Mouse (Mus musculus): Measurements from ENCODE around the gene Iqsec1.

Gene Iqsec1

DNA sequence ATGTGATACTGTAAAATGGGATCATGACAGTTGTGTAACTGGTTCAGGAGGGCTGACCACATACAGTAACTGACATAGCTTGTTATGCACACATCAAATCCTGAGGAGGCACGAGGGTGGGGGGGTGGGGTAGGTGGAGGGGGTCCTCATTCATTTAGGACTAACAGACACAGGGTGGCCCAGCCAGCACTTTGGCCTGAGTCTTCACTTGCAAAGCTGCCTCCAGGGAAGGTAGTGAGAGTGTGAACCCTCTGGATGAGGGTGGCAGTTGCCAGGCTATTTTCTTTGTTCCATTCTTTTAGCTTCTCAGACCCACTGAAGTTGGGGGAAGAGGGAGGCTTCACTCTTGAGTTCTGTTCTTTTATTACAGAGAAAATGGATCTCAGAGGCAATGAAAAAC, 177.9 kb downstream of the Iqsec1 start:
- no peak for DNase-seq

DNA sequence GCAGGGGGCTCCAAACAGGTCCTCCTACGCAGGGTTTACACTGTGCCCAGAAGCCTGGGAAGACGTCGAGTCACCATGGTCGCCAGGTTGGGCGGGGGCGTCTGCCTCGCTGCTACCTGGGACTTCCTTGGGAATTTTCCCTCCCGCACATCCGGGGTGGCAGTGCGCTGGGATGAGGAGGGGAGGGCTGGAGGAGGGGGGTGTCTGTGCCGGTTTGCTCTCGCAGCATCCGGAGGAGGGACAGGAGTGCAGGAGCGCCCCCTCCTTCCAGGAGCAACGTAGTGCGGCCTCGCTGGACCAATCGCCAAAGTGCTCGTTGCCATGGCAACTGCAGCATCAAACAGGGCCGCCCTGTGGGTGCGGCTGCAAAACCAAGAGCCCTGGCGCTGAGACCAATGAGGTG, 178.5 kb downstream of the Iqsec1 start:
- peak; percentile 81 for DNase-seq

DNA sequence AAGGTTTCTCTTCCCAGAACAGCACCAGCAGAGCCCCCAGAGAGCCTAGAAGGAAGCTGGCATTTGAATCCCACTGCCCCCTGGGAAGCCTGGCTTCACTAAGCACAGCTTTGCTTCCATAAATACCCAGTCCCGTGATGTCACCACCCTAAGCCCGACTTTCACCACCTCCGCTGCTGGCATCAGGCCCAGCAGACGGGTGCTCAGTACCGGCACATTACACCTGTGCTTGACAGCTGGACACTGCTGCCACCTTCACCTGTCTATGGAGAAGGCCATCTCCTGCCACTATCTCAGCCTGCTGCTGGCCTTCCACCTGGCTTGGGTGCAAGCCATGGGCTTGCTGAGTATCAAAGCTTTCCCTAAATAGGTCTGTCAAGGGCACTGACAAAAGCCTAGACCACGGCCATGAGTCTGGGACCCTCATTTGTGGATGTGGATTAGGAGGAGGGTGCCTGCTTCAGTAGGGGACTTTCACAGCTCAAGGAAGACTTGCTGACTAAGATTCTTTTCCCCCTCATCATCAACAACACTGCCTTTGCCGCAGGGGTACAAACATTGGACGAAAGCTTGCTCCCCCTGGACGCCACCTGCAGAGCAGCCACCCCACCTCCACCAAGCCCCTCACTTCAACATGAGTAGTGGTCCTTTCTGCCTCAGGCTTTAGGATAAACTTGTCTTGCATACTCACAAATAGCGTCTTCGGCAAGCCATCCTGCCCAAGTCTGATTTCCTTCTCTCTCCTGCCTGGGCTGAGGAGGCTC, 179.2 kb downstream of the Iqsec1 start:
- no peak for DNase-seq

DNA sequence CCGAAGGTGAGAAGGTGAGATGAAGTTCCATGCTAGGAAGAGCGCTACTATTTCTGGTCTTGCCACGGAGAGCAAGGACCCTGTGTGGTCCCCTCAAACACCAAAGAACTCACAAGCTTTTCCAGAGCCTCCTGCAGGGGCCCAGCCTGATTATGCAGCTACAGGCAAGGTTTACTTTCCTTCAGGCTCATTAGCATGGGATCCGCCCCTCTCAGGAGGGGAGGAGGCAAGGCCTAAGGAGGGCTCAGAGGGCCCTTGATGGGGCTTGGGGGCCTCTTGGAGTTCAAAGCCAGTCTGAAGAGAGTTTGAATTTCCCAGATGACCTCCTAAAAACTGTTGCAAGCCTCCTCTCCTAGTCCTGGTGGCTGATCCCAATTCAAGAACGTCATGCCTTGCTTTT, 179.9 kb downstream of the Iqsec1 start:
- DNase-seq, result peak; percentile 19

DNA sequence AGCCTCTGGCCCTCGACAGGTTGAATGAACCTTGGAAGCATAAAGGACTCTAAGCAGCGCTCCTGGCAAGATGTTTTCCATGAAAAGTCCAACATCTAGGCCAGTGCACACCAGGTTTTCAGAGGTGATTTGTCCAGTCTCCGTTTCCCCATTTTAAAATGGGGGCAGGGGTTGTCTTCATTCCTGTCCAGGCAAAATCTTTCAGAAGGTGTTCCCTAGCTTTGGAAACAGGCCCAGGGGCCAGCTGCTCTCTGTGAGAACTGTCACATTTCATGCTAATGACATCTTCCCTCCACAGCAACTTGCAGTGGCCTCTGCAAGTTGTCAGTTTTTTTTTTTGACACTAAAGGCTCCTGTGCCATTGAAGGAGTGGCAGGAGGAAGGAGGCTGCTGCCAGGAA, 180.4 kb downstream of the Iqsec1 start:
- DNase-seq, result no peak

DNA sequence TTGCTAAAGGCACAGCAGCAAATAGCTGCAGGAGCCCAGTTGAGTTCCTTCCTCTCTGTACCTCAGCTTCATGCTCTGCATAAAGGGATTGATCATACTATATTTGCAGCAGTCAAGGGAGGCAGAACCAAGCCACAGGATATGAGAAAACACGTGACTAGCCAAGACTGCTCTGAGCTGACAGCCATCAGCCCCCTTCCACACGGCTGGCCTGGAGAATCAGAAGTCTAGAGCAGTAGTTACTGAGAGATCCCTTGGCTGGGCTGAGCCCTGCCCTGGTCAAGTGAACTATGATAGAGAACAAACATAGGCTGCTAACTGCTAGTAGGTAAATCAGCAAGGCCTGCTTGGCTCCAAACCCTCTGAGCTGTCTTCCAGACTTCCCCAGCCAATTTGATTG, 180.9 kb downstream of the Iqsec1 start:
- DNase-seq, result peak; percentile 31

DNA sequence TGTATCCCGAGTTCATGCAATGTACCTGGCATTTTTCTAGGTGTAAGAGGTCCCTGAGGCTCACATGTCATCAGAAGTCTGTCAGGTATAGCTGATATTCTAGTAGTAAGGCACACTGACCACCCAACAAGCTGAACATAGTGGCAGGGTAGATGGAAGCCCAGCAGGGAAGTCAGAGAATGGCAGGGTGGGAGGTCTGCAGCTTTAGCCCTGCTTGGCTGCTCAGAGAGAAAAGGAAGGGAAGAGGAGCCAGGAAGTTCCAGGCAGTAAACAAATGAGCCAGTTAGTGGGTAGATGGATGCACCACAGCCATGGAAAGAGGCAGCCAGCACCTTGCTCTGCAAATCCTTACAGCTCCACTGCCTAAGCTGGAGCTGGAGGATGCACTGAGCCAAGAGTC, 181.7 kb downstream of the Iqsec1 start:
- DNase-seq, result no peak

DNA sequence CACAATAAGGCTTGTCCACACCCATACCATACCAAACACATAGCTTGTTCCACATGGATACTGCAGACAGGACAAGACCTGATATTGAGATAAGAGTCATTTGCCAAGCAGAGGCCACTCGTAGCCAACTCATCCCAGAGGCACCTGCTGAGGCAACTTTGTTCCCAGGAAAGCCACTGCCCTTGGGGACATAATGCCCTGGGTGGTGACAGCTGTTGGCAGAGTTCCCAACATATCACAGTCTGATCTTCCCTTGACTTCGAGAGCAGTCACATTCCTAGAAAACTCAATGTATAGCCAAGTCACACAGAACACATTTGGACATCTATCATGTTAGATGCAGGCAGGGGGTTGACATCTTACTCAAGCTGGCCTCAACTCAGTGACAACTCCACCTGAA, 183.4 kb downstream of the Iqsec1 start:
- no peak for DNase-seq

DNA sequence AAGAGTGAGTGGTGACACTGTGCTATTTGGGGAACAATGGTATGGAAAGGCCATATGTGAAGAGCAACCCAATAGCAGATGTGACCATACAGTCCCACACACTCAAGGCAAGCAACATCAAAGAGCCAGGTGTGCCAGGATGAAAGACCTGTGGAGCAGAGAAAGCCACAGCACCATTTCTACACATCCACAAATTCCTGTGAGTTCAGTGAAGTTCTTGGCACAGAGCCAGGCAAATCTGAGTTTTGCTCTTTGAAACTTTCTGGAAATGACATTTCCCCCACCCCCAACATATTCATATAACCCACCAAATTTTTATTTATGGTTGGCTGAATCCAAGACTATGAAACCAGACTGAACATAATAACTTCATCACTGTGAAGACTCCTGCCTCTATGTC, 183.8 kb downstream of the Iqsec1 start:
- no peak for DNase-seq

DNA sequence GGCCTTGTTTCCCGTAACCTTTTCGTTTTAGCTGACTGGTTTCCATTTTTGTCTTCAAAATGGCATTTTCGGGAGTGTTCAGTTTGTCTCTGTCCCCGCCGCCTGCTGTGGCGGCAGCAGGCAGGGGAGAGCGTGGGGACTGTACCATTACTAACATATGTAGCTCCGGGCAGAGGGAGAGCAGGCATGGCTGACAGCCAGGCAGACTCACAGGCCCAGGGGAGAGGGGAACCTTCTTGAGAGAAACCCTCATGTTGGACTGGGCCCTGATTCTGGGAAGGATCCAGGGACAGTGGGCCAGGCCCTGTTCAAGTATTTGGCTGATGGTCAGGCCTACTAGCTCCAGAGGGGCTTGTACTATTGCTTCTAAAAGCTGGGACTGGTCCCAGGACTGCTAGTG, 185.9 kb downstream of the Iqsec1 start:
- DNase-seq, result no peak

DNA sequence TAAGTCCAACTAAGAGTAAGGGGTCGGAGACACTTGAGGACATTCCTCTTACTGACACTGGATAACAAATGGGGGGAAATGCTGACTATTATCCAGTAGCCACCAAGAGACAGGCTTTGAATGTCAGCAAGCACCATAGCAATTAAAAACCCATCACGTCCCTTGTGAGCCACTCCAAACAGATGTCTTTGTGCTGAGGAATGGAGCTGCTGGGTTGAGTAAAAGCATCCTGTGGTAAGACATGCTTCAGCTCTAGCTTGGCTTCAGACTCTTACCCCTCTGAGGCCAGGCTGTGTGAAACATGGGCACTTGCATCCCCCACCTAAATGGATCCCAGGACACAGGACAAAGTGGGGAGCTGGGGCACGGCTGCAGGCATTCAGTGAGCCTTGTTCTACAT, 186.4 kb downstream of the Iqsec1 start:
- DNase-seq, result no peak

DNA sequence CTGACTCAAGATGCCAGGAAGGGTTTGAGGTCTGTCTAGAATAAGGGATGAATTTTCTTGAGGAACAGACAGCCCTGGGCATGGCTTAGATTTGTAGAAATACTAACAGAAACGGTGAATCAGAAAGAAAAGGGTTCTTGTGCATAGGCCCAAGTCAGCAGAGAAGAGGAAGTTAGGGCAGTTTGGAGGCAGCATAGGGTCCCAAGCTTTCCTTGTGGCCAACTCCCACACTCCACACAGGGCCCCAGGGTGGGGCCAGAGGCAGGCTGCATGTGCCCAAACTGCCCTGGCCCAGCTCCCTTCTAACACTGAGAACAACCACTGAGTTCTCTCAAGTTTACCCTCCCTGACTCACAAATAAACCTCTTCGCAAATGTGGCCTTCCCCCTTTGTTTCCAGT, 187.7 kb downstream of the Iqsec1 start:
- no peak for DNase-seq

DNA sequence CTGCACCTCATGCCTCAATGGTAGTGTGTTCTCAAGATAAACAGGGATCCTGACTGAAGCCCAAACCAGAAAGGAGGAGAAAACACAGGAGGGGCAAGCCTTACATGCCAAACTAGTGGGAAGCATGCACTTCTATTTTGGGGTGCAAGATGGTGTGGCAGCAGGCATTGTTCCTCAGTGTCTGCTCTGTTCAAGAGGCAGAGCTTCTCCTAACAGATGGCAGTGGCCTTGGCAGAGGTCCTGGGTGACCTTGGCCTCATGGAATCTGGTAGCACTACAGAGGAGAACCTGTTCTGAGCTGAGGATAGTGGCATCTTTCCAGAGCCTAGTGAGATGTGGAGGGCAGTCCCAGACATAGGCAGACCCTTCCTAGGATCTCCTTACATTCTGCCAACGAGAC, 189.4 kb downstream of the Iqsec1 start:
- DNase-seq, result no peak

DNA sequence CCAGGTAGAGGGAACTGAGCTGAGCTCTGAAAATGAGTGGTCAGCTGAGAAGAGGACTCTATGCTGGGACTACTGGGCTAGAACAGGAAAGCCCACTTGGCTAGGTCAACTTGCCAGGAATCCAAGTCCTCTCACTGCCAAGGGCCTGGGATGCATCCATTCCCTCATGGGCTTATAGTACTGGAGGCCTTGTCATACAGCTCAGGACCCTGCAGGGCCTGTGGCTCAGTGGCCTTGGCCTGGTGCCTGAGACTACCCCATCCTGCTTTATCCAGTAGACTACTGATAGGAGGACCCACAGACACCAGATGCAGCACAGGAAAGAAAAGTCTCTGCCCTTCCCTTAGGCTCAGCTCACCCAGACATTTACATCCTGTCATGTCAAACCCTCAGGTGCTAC, 190.3 kb downstream of the Iqsec1 start:
- DNase-seq, result no peak

DNA sequence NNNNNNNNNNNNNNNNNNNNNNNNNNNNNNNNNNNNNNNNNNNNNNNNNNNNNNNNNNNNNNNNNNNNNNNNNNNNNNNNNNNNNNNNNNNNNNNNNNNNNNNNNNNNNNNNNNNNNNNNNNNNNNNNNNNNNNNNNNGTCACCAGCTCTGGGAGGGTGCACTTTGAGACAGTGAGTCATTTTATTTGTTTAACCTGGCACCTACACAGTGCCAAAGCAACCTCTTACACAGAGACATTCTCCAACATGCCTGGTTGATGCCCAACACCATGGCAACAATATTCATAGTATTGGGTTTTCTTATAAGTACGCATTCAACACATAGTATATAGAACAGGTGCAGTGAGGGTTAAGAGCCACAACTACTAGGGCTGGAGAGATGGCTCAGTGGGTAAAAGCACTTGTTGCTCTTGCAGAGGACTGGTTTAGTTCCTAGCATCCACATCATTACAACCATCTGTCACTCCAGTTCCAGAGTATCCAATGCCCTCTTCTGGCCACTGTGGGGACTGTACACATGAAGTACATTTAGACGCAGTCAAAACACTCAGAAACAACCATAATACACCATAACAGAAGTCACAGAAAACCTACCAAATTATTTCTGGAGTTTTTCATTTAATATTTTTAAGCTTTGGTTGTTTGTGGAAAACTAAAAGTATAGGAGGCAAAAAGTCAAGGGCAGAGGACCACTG, 191.4 kb downstream of the Iqsec1 start:
- no peak for DNase-seq

DNA sequence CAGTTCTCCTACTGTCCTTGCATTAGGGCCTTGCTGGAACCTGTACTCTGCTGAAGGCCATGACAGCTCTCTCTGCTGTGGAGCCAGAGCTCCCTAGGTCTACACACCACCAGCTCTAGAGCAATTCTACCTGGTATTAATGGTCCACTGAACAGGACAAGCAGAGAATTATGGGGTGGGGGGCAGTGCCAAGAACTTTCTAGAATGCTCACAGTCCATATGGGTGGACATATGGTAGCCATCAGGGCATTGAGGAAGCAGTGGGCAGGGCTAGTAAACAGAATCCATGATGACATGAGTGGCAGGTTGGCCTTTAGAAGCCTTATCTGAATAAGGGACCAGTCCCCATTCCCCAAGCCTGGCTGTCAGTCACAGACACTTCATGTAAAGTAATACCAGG, 197.6 kb downstream of the Iqsec1 start:
- no peak for DNase-seq

DNA sequence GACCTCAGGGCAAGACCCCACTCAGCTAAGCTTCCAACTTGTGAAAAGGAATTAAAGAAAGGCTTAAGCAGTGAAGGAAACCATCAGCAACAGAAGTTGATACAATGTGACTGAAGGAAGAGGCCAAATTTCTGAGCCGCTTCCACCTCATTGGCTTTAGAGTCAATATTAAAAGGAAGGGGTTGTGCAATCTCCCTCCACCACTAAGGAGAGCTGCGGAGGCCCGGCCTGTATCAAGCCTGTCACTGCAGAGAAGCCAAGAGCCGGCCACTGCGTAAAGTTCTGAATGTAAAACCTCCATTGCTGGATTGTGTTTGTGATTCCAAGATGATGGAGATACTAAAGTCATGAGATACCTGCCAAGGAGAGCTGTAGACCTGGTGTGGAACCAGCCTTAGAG, 199.0 kb downstream of the Iqsec1 start:
- DNase-seq, result no peak

DNA sequence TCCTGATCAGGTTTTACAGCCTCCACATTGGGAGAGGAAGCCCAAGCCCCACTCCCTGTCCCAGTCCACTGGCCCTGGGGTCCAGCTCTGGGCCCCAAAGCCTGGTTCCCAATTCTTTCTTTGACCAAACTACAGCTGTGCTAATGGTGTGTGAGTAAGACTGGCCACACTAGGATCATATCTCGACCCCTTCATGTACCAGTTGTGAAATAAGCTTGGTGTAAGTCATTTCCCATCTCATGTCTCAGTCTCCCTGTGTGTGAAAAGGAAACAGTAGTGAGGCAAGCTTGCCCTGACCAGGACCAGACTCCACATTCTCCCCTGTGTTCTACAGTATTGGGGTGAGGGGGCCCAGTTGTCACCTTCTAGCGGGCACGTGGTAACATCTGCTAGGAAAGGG, 200.9 kb downstream of the Iqsec1 start:
- no peak for DNase-seq

DNA sequence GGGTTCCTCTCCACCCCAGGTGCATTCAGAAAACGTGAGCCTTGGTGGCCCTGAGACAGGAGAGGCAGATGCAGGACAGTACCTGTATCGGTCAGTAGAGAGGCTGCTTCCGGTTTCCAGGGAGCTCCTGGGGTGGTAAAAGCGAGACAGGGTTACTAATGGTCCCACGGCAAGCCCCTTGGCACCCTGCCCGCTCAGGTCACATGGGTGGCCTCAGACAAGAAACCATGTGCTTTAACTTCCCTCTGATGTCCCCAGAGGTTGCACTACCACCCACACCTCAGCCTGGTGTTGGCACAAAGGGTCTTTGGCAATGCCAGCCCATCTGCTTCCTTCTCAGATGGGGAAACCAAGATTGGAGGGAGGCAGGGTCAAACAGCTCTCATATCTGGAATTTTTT, 201.4 kb downstream of the Iqsec1 start:
- DNase-seq, result no peak

DNA sequence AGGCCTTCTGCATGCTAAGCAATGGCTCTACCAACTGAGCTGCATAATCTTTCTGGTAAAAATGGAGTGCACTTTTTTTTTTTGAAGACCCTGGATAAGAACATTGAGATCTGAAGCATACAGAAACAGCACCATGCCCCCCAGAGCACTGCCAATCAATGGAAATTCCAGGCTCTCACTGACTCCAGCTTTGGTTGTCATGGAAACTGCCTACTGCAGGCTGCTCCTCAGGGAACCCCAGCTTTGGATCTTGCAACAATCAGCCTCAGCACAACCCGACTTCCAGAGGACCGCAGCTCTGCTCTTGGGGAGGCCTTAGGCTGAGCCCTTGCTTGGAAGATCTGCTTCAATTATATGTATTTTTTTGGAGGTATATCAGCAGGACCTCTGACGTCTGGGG, 201.9 kb downstream of the Iqsec1 start:
- no peak for DNase-seq

DNA sequence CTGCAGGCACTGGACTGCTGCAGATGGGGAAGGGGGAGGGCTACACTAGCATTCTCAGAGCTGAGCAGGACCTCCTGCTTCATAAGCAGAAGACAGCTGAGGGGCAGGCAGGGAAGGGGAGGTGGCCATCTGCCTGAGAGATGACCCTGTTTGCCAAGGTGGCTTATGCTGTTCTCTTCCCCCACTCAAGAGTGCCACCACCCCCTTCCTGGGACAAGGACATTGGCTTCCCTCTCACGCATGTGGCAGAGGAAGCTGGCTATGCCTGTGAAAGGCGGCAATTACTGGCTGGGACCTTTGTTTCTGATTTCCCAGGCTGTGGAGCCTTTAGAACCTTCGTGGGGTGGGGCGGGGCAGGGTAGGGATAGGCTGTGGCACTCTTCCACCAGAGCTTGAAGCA, 204.5 kb downstream of the Iqsec1 start:
- DNase-seq, result no peak

DNA sequence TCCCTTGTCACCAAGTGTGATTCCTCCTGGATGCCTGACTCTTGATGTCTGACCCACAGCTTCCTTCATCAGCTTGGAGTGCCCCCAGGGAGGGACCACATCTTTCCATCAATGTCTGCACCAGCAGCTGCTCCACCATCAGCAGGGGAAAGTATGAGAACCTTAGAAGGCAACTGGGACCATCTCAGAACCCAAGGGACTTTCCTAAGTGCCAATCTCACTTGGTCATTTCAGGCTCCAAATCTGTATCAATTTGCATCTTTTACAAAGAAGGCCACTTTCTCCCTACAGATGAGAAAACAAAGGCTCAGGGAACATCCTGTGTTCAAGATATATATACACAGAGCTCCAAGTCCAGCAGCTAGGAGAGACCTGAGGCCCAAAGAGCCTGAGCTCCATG, 205.3 kb downstream of the Iqsec1 start:
- no peak for DNase-seq

DNA sequence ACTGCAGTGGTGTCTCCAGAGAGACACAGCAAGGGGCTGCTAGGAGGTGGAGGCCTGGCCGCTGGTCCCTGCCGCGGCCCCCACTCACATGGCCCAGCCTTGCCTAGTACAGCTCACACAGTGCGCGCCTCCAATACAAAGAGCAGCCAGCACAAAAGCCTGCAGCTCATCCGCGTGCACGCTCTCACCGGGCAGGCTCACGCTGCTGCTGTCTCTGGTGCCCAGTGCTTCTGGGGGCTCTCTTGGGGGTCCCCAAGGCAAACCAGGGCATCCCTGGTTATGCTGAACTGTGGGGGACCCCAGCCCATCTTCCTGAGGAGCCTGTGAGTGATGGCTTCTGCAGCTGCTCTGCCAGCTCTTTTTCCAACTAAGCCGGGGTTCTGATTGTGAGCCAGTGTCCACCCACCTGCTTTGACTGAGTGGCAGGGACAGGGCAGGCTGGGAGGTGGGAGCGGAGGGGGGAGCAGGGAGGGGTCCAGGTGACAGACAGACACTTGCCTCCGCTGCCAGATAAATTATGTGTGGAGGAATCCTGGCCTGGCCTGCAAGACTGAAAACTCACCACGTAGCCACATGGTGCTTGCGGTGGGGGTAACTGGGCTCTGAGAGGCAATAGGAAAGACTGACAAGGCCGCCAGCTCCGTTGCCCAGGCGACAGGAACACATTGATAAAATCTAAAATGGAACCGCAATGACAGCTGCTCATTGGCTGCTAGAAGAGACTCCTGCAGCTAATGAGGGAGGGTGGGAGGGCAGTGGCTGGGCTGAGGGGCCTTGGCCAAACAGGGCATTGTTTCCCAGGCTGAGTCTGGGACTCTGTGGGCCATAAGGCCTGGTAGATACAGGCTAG, 206.3 kb downstream of the Iqsec1 start:
- peak; percentile 30 for DNase-seq

DNA sequence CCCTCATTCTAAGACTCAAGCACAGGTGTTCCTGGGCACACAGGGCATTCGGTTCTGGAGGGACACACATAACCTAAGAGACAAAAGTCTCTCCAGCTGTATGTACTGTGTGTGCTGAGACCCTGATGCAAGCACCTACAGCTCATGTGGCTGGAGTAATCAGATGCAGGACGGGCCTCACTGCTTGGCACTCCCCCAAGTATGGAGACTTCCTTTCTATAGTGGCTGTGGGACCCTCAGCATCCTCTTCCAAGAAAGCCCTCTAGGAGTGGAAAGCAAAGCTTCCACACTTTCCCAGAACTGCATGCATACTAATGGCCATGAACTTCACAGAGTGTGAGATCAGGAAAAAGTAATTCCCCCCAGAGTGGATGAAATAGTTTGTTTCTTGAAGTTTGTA, 208.0 kb downstream of the Iqsec1 start:
- no peak for DNase-seq
